Mouse (Mus musculus): ENCODE results near the gene Zyg11a. TPM values are rescaled to one million over a fixed set of nuclear protein-coding genes. Genes with fewer than 3 reads are reported as not detected.
"Not testable (repeated sequence)": the region's sequence is repeated elsewhere in the genome, so short reads cannot be mapped to it uniquely, and the experiment has no call there.

Zyg11a gene
- total RNA-seq, 2 experiments from 2014 or later = 0.50 to 0.54 TPM

GRCm38 (mm10) chr4:108192821-108193323, 25.0 kb downstream of the Zyg11a start:
- no peak for TF ChIP-seq CTCF (IDR thresholded peaks at IDR 0.05)
- intact Hi-C loops (cut with DNase I) = no loop called here
- DNase-seq = no peak
- no peak overlapping the region for H3K27ac ChIP-seq
- no peak overlapping the region for H3K4me3 ChIP-seq

- DNase-seq = no peak
- intact Hi-C loops (cut with DNase I) = no loop called here
- H3K27ac ChIP-seq = no peak overlapping the region
- H3K4me3 ChIP-seq = no peak overlapping the region
- TF ChIP-seq CTCF (IDR thresholded peaks at IDR 0.05) = no peak
Observed at GRCm38 (mm10) chr4:108182278-108182677, 35.6 kb downstream of the Zyg11a start.

GRCm38 (mm10) chr4:108168056-108168455, 49.8 kb downstream of the Zyg11a start:
- intact Hi-C loops (cut with DNase I) = loop anchor here (5.0 kb wide), 1 partner anchor 159 kb away; the partner anchor contains the start of gene Coa7
- TF ChIP-seq CTCF (IDR thresholded peaks at IDR 0.05) = no peak
- H3K4me3 ChIP-seq = no peak overlapping the region

GRCm38 (mm10) chr4:108166874-108167273, 51.0 kb downstream of the Zyg11a start:
- intact Hi-C loops (cut with DNase I) = loop anchor here (5.0 kb wide), 1 partner anchor 160 kb away; the partner anchor contains the start of gene Coa7
- DNase-seq = no peak
- Histone ChIP-seq H3K27ac (no peak overlapping the region), H3K4me3 (no peak overlapping the region)
- no peak for TF ChIP-seq CTCF (IDR thresholded peaks at IDR 0.05)

More at GRCm38 (mm10) chr4:108168056-108168455, 49.8 kb downstream of the Zyg11a start:
- DNase-seq = no peak
- no peak overlapping the region for H3K27ac ChIP-seq

- Histone ChIP-seq H3K4me3 (peak within 1 kb of the TSS; percentile 77), H3K27ac (peak within 1 kb of the TSS; percentile 65)
- peak; percentile 63 for DNase-seq
- intact Hi-C loops (cut with DNase I) = loop anchor here (5.0 kb wide), 1 partner anchor 162 kb away; the partner anchor contains the start of gene Coa7
- TF ChIP-seq CTCF (IDR thresholded peaks at IDR 0.05) = peak; percentile 60
Observed at GRCm38 (mm10) chr4:108165152-108165895, 52.5 kb downstream of the Zyg11a start, which contains the start of gene Echdc2. Gene Echdc2, plus strand, starts transcription at chr4:108165437.

- Histone ChIP-seq H3K27ac (no peak overlapping the region), H3K4me3 (no peak overlapping the region)
- no peak for TF ChIP-seq CTCF (IDR thresholded peaks at IDR 0.05)
- intact Hi-C loops (cut with DNase I) = no loop called here
- DNase-seq = no peak
Observed at GRCm38 (mm10) chr4:108163291-108163690, 54.6 kb downstream of the Zyg11a start.

- intact Hi-C loops (cut with DNase I) = no loop called here
- no peak overlapping the region for H3K27ac ChIP-seq
- no peak overlapping the region for H3K4me3 ChIP-seq
- no peak for DNase-seq
- no peak for TF ChIP-seq CTCF (IDR thresholded peaks at IDR 0.05)
Observed at GRCm38 (mm10) chr4:108161936-108162335, 55.9 kb downstream of the Zyg11a start.

GRCm38 (mm10) chr4:108155141-108155540, 62.7 kb downstream of the Zyg11a start:
- DNase-seq; intact Hi-C loops (cut with DNase I): not testable (repeated sequence)

GRCm38 (mm10) chr4:108145554-108145953, 72.3 kb downstream of the Zyg11a start:
- intact Hi-C loops (cut with DNase I); DNase-seq; H3K4me3 ChIP-seq; H3K27ac ChIP-seq: not testable (repeated sequence)

More at GRCm38 (mm10) chr4:108155141-108155540, 62.7 kb downstream of the Zyg11a start:
- H3K27ac ChIP-seq, H3K4me3 ChIP-seq: not testable (repeated sequence)

GRCm38 (mm10) chr4:108144880-108145279, 73.0 kb downstream of the Zyg11a start, which contains the start of gene Scp2:
Gene Scp2, minus strand, starts transcription at chr4:108144998.
- intact Hi-C loops (cut with DNase I) = no loop called here
- H3K27ac ChIP-seq = no peak within 1 kb of the TSS
- no peak for TF ChIP-seq CTCF (IDR thresholded peaks at IDR 0.05)
- no peak within 1 kb of the TSS for H3K4me3 ChIP-seq
- DNase-seq = no peak

GRCm38 (mm10) chr4:108143778-108144177, 74.1 kb downstream of the Zyg11a start:
- intact Hi-C loops (cut with DNase I) = no loop called here
- TF ChIP-seq CTCF (IDR thresholded peaks at IDR 0.05) = no peak
- H3K27ac ChIP-seq = no peak overlapping the region
- no peak for DNase-seq
- no peak overlapping the region for H3K4me3 ChIP-seq

- intact Hi-C loops (cut with DNase I) = not testable (repeated sequence)
Observed at GRCm38 (mm10) chr4:108143178-108143577, 74.7 kb downstream of the Zyg11a start.

GRCm38 (mm10) chr4:108136938-108137337, 80.9 kb downstream of the Zyg11a start:
- Histone ChIP-seq H3K4me3 (no peak overlapping the region), H3K27ac (no peak overlapping the region)
- intact Hi-C loops (cut with DNase I) = loop anchor here (10.0 kb wide), 1 partner anchor 202 kb away; no protein-coding TSS in a partner anchor
- TF ChIP-seq CTCF (IDR thresholded peaks at IDR 0.05) = no peak
- DNase-seq = no peak

More at GRCm38 (mm10) chr4:108143178-108143577, 74.7 kb downstream of the Zyg11a start:
- not testable (repeated sequence) for H3K4me3 ChIP-seq, DNase-seq, H3K27ac ChIP-seq
- TF ChIP-seq CTCF (IDR thresholded peaks at IDR 0.05) = peak; percentile 34

Other genes with a start within 250 kb of the Zyg11a start
- under 1 TPM; 0.10 to 0.17 TPM for gene Slc1a7, start 249.7 kb downstream of the Zyg11a start, total RNA-seq (2021)
- 1 to 10 TPM; 7.2 to 8.3 TPM for gene Podn, start 121.6 kb downstream of the Zyg11a start, total RNA-seq (2021)
- gene Scp2, start 73.0 kb downstream of the Zyg11a start, total RNA-seq (2021) = 100 to 1,000 TPM; 140 to 152 TPM
- gene Echdc2, start 52.6 kb downstream of the Zyg11a start, total RNA-seq (2021) = 1 to 10 TPM; 5.8 to 7.9 TPM
- gene Zyg11b, start 83.0 kb upstream of the Zyg11a start, total RNA-seq (2021) = 10 to 100 TPM; 50.8 to 56.0 TPM
- 10 to 100 TPM; 33.6 to 35.8 TPM for gene Coa7, start 110.1 kb upstream of the Zyg11a start, total RNA-seq (2021)
- gene Shisal2a, start 165.3 kb upstream of the Zyg11a start, total RNA-seq (2021) = not detected
- gene Gpx7, start 188.9 kb upstream of the Zyg11a start, total RNA-seq (2021) = 1 to 10 TPM; 6.3 TPM
- 10 to 100 TPM; 19.0 to 20.0 TPM for gene Tut4, start 241.4 kb upstream of the Zyg11a start, total RNA-seq (2021)

All from gastrocnemius, adult 2 months (tissue).